Mouse (Mus musculus): ENCODE results near the gene Ptbp1.

Ptbp1 gene

DNA sequence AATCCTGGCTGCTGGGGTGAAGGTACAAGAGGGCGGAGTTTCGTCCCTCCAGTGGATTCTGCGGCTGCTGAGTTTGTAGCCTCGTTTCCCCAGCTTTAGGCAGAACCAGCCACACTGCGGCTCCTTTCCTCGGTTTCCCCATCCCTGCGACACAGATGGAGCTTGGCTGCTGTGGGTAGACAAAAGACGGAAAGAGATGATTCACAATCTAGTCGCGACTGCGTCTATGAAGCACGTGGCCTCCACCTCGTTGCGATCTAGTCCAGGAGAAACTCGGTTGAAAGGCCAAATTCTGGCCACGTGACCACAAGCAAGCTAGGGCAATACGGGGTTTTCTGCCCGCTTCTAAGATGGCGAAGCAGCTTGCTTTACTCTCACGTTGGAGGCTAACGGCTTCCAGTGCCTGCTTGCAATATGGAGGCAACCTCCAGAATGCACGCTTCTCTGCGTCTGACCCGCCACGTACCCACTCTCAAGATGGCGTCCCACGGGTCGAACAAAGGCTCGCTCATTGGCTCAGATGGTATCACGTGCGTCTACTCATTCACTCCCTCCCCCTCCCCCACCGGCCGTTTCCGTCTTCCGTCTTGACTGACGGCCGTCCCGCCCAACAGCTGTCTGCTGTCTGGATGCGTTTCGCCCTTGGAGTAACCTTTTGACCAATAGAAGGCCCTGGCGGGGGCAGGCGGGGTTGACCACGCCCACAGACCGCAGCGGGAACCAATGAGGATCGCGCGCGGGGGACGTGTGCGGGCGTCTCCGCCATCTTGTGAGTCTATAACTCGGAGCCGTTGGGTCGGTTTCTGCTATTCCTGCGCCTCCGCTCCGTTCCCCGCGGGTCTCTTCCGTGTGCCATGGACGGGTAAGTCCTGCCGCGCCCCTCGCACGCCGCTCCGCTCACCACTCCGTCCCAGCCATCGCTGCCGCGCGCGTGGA is at the start of gene Ptbp1:
TSS of gene Ptbp1 (plus strand) at position 568 of the 936 bp plus-strand sequence.
- in situ Hi-C loops (cut with MseI, MboI): no loop called here

DNA sequence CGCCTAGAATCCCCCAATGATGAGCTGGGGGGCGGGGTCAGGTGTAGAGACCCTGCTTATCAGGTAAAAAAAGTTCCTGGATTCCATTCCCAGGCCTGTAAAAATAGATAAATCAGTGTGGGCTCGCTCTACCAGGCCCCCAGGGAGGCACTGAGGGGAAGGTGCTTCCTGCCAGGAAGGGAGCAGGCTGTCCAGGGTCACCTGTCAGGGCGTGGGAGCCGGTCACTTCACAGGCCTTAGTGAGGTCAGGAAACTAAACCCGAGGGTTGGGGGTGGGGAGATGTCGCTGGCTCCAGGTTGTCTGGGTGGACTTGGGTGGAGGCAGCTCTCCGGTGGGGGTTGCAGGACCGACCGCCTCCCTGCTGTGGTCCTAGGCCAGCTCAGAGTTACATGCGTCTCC is 48.6 kb upstream of the Ptbp1 start:
- in situ Hi-C loops (cut with MseI, MboI): no loop called here

DNA sequence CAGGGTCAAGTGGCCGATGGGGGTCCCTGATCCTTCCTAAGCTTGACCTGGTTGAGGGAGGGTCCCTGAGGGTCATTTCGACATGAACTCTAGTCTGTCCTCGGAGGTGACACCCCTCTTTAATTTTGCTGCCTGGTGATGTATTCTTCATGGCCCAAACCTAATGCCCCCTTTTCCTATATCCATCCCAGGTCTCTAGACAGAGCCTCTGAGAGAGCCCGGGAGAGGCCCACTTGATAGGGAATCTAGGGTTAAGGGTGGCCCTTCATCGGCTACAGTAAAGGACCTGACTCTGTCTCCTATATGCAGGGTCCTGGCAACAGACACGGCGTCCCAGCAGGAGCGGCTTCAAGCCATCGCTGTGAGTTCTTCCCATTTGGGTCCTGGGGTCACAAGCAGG is 47.9 kb upstream of the Ptbp1 start:
- in situ Hi-C loops (cut with MseI, MboI): no loop called here

DNA sequence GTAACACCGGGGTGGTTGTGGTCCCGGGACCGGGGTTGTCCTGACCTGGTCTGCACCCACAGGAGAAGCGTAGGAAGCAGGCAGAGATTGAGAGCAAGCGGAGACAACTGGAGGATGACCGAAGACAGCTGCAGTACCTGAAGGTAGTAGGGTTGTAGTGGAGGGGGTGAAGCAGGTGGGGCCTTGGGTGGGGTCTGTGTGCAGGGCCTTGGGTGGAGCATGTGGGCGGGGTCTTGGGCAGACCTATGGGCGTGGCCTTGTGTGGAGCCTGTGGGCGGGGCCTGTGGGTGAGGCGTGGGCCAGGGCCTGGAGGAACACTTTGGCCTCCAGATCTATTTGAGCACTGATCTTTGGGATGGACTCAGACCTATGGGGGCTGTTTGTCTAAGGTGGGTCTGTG is 47.3 kb upstream of the Ptbp1 start:
- in situ Hi-C loops (cut with MseI, MboI): no loop called here

DNA sequence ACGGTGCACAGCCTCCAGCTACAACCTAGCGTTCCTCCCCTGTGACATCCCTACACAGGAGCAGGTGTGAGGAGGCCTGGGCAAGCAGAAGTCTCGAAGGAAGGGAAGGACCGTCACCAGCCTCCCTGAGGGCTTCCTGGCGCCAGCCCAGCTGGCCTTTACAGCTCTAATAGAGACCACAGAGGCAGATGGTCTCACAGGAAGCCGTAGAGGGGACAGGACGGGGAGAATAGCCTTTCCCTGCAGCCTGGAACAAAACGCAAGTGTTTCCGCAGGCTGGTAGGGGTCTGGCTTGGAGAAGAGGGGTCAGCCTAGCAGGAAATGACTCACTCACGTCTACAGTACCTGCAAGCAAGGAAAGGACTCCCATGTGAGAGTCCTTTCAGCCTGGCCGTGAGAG is 46.4 kb upstream of the Ptbp1 start:
- in situ Hi-C loops (cut with MseI, MboI): no loop called here

- in situ Hi-C loops (cut with MseI, MboI): no loop called here
Observed at GRCm38 (mm10) chr10:79808728-79809127, 45.5 kb upstream of the Ptbp1 start.

- in situ Hi-C loops (cut with MseI, MboI): no loop called here
Observed at GRCm38 (mm10) chr10:79811736-79812637, 42.2 kb upstream of the Ptbp1 start.

DNA sequence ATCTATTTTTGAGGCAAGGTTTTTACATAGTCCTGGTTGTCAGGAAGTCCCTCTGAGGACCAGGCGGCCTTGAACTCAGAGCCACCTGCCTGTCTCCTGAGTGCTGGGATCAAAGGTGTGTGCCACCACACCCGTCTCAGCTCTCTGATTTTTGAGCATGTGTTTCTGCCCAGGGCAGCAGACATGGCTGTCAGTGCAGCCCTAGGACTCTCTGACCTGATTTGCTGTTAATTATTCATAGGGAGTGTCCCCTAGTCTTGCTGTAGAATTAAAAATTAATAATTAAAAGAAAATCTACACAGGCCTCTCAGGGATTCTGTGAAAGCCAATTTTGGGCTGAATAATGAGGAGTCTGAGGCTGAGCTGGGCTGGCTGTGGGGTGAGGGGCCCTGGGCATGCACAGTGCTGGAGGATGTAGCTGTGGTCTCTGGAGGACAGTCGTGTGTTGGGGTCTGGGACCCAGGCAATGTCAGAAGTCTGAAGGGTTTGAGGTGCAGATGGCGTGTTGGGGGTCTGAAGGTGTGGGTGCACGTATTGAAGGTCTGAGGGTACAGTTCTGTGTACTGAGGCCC is 39.9 kb upstream of the Ptbp1 start:
- in situ Hi-C loops (cut with MseI, MboI): no loop called here

- in situ Hi-C loops (cut with MseI, MboI): no loop called here
Observed at GRCm38 (mm10) chr10:79815671-79816494, 38.3 kb upstream of the Ptbp1 start.

DNA sequence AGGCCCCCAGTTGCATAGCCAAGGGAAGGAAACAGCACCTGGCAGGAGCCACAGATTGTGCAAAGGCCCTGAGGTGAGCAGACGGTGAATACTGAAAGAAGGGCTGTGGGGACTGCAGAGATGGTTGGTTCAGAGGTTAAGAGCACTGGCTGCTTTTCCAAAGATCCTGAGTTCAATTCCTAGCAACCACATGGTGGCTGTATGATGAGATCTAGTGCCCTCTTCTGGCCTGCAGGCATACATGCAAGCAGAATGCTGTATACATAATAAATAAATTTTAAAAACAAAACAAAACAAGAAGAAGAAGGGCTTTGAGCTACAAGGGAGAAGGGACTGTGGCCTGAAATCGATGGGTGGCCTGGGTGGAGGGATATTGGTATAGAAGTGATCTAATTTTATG is 37.1 kb upstream of the Ptbp1 start:
- in situ Hi-C loops (cut with MseI, MboI): no loop called here

- in situ Hi-C loops (cut with MseI, MboI): no loop called here
Observed at GRCm38 (mm10) chr10:79818225-79818624, 36.0 kb upstream of the Ptbp1 start.

DNA sequence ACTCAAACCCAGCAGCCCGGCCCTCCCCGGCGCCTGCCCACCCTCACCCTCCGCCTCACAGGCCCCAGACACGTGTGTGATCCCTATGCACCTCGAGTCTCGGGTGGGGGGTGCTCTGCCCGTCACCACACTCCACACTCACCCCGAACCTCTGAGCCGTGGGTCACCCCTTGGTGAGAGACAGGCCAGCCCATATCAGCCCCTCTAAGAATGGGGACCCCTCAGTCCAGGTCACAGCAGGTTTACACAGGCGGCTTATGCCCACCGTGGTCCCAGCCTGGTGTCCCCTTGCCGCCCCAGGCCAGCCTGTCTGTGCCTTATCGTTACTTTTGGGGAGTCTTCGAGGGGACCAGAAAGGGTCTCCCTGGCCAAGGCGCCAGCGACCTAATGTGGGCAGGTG is 34.6 kb upstream of the Ptbp1 start:
- in situ Hi-C loops (cut with MseI, MboI): no loop called here

GRCm38 (mm10) chr10:79820277-79820676 is 34.0 kb upstream of the Ptbp1 start:
- in situ Hi-C loops (cut with MseI, MboI): no loop called here

DNA sequence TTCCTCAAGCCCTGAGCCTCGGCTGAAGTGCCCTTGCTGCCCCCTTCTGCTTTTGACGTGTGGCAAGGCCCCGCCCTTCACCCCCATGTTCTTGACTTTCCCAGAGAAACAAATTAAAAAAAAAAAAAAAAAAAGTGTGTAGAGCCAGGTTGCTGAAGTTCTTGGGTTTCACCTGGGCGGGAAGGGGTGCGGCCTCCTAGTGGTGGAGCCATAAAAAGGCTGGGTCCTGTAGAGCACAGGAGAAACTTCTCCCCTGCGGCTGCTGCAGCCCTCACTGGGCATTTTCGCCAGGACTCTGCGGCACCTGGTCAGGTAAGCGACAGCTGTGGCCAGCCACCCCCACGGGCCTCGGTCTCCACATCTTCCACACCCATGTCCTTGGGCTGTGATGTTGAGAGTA is 33.4 kb upstream of the Ptbp1 start, which contains the start of gene Misp:
TSS of gene Misp (plus strand) at position 208 of the 400 bp plus-strand sequence.
- in situ Hi-C loops (cut with MseI, MboI): no loop called here

GRCm38 (mm10) chr10:79821731-79822130 is 32.5 kb upstream of the Ptbp1 start:
- in situ Hi-C loops (cut with MseI, MboI): no loop called here

DNA sequence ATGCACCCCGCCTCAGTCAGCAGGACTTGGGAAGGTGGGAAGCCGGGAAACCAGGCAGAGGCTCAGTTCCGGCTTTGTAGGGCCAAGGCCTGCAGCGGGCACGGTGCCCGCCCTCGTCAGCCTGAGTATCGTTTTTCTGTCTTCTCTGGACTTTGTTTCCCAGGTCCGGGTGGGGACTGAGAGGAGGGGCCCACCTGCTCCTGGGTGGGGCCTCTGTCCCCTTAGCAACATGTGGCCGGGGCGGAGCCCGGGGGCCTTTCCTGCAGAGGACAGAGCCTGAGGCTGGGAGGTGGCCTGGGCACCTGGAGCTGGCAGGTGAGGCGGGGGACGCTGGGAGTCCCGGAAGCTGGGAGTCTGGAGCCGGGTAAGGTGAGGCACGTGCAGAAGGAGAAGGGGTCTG is 31.9 kb upstream of the Ptbp1 start:
- in situ Hi-C loops (cut with MseI, MboI): no loop called here

DNA sequence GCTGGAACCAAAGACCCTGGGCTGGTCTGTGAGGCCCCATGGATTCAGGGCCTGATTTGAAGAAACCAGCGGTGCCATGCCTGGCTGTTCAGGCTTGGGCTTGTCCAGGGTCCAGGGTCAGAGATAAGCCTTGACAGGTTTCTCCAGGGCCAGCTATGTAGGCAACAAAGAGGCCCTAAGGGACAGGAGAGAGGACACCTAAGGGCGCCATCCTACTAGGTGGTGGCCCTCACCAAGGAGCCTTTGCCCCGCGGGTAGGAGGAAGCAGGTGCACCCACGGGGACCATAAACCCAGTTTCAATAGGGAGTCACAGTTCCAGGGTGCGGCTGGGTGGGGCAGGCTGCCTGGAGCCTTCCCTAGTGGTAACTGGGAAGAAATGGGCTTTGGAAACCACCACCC is 31.2 kb upstream of the Ptbp1 start:
- in situ Hi-C loops (cut with MseI, MboI): no loop called here

DNA sequence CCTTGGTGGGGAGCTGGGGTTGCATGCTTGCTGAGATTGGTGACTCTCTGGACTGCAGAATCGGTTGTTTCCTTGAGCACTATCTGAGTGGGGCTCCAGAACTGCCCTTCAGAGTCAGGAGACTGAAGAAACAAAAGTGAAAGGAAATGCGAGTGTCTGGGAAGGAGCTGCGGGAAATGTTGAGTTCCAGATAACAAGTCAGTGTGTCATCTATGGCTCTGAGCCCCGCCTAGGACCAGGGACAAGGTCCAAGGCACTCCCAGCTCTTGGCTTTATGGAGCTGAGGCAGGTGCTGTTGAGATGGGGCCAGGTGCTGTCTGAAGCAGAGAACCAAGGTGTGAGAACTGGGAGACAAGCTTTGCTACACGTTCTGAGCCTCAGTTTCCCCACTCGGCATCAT is 29.8 kb upstream of the Ptbp1 start:
- in situ Hi-C loops (cut with MseI, MboI): no loop called here

DNA sequence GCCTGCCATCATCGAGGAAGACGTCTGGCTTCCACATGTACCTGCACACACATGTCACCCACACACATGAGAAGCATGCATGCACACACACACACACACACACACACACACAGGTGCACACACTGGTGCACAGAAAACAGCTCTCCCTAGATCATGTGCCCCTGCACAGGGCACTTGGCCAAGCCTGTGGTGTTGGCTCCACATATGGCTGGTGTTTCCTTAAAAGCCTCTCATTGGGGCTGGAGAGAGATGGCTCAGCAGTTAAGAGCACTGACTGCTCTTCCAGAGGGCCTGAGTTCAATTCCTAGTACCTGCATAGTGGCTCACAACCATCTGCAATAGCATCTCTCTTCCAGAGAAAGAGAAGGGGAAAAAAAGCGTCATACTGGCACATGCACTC is 22.6 kb upstream of the Ptbp1 start:
- in situ Hi-C loops (cut with MseI, MboI): no loop called here

DNA sequence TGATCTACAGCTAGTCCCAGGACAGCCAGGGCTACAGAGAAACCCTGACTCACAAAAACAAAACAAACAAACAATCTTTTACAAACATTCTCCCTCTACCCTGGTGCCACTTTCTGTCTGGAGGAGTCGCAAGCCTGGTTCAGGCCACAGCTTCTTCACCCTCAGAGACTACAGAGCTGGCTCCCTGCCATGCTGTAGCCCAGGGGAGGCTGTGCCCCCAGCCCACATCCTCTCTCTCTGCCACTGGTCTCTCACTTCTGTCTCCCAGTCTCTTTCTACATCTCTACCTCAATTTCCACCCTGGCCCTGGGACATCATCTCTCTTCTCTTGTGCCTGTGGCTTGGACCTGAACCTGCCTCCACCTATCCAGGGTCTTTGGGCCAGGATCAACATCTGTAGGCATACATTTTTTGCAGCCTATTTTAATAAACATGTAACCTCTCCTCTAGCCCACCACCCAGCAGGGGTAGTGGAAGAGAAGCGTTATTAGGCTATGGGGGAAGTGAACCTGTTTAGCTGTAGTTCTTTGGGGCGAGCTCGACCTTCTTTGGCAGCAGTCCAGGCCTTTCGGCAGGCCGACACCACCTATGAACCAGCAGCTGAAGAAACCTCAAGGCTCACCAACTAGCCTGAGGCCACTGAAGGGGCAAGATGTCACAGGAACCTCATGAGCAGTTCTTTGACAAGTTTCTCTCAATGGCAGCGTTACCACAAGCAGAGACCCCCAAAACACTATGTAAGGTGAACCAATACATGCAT is 22.0 kb upstream of the Ptbp1 start:
- in situ Hi-C loops (cut with MseI, MboI): no loop called here

DNA sequence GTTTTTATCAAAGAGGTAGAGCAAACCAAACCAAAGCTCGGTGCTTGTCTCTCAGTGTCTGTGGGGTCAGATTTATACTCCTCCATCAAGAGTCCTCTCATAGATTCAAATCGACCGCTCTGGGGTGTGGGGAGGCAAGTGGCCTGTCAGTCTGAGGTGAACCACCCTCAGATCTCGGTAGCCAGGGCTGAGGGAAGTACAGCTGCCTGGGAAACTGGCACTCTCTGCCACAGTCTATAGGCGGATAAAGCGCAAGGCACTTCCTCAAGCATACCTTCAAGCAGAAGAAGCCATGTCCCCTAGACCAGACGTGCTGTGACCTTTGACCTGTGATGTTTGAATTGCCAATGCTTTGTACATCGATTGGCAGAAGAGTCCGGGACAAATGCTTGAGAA is 21.4 kb upstream of the Ptbp1 start:
- in situ Hi-C loops (cut with MseI, MboI): no loop called here

Measured in mouse trophoblast stem cell (cell line).